Mouse (Mus musculus) heart, adult 2 months (tissue): ENCODE results near the gene Hist1h2ag. TPM values are rescaled to one million over a fixed set of nuclear protein-coding genes. Genes with fewer than 3 reads are reported as not detected.

ENCODE experiments used
- DNase-seq, 2 experiments: peaks; one replicate each; pipeline ENCODE4 v3.0.0; 2021
- H3K27ac ChIP-seq: fragments of 200-600 bp; 2 replicates; pipeline ENCODE4 v1.8.1; 2022
- H3K27me3 ChIP-seq: fragments of 200-500 bp; 2 replicates; pipeline ENCODE4 v1.6.1; 2012; ENCODE audit warnings: mild to moderate bottlenecking, low read length, inconsistent platforms, mixed read lengths; ENCODE audit not compliant: control insufficient read depth, insufficient read depth
- H3K36me3 ChIP-seq: fragments of 200-500 bp; 2 replicates; pipeline ENCODE4 v1.6.1; 2012; ENCODE audit warnings: low read length, inconsistent platforms; ENCODE audit not compliant: control insufficient read depth, insufficient read depth
- H3K4me1 ChIP-seq: fragments of 200-500 bp; 2 replicates; pipeline ENCODE4 v1.6.1; 2011; ENCODE audit warnings: low read length; ENCODE audit not compliant: control insufficient read depth, insufficient read depth
- H3K4me3 ChIP-seq: fragments of 200-600 bp; 2 replicates; pipeline ENCODE4 v1.8.1; 2022
- H3K79me2 ChIP-seq: fragments of 200-500 bp; replicated peaks from 2 replicates; pipeline ENCODE4 v1.6.1; 2012; ENCODE audit warnings: mild to moderate bottlenecking, inconsistent platforms, low read length, moderate library complexity, mixed read lengths; ENCODE audit not compliant: control insufficient read depth, insufficient read depth
- H3K9ac ChIP-seq: fragments of 200-500 bp; 2 replicates; pipeline ENCODE4 v1.6.1; 2012; ENCODE audit warnings: low read depth, mild to moderate bottlenecking, control low read depth, inconsistent platforms, low read length, mixed read lengths
- CTCF ChIP-seq: fragments of 200-600 bp; IDR thresholded peaks from 2 replicates; pipeline ENCODE4 v1.8.1; 2022; ENCODE audit warnings: antibody characterized with exemption, mild to moderate bottlenecking, moderate library complexity
- EP300 ChIP-seq: fragments of 200-500 bp; IDR thresholded peaks from 2 replicates; pipeline ENCODE4 v1.6.1; 2011; ENCODE audit warnings: low read depth, low read length, control low read depth; ENCODE audit not compliant: insufficient read depth
- POLR2A ChIP-seq: fragments of 200-500 bp; IDR thresholded peaks from 2 replicates; pipeline ENCODE4 v1.6.1; 2011; ENCODE audit warnings: mild to moderate bottlenecking, low read depth, low read length, control low read depth; ENCODE audit not compliant: insufficient read depth
- WGBS: fragments of 180-500 bp; shearing (Covaris S2); methylation state at CpG from one replicate; pipeline ENCODE4 v1.1.7; 2018; 5-methylcytosine and 5-hydroxymethylcytosine counted together
- intact Hi-C: fragments of 180-260 bp; cut with DNase I; formaldehyde crosslinking; loops from one replicate; pipeline ENCODE4 v1.15.1; 2025
- polyA plus RNA-seq: library from polyadenylated mRNA; depleted of rRNA; stranded (reverse); fragments of >200 nt; gene quantifications from 2 replicates; pipeline ENCODE4 v1.2.3, GENCODE M21; 2012
- total RNA-seq, 2 experiments: library from RNA; stranded (reverse); gene quantifications; 2 replicates each; pipeline ENCODE4 v1.2.3; 2021

The Hist1h2ag gene
- total and polyA plus RNA-seq, 3 experiments: 1.7 to 4.3 TPM; not detected in 1

DNA sequence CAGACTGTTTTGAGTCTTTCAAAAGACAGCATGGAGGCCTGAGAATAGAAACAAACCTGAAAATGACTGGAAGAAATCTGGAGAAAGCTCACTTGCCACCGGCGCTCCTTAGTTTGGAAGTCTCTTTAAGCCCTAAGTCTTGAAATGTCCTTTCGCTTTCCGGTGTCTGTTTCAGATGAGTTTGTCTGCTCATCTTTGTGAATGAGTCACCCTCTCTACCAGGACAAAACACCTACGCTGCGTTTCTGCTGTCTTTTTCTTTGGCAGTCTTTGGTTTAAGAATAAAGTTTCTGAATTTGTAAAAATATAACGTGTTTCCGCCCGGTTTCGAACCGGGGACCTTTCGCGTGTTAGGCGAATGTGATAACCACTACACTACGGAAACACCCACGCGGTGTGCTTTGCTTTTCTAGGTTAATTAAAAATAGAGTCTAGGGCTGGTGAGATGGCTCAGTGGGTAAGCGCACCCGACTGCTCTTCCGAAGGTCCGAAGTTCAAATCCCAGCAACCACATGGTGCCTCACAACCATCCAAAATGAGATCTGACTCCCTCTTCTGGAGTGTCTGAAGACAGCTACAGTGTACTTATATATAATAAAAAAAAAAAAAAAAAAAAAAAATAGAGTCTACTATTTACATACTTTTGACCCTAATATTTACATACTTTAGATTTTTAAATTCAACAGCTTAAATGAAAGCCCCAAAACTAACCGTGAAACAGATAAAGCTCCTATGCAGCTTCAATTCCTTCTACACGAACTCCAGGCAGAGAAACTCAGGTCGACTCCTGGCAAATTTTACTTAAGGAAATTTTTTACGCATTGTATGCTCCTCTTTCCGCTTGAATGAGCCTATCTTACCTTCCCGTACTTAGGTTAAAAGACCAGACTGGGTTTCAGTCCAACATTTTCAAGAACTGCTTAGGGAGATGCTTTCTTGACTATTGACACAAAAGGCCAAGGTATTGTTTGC, 27.0 kb downstream of the Hist1h2ag start:
- Histone ChIP-seq H3K4me3 (peak overlapping the region; percentile 31), H3K79me2 (no peaks in the 10 kb centered on the region)
- 17% methylated on average over 27 of the region's 27 CpGs for WGBS

DNA sequence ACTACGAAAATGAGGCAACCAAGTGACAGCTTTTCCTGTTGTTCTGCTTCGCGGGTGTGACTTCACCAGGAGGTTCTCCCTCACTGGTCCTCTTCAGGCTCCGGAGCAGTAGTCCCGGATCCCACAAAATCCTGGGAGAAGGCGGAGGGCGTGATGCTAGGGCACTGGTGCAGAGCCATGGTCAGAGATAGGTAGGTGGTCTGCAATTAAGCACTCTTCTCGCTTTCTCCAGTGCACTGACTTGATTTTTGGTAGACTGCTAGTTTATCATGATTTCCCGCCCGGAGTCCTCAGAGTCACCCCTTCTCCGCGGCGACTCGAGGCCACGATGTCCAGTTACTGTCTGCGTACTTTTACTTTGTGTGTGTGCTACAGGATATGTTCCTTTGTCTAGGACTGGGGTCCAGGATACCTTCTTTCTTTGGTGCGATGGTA, 28.3 kb downstream of the Hist1h2ag start:
- WGBS: 12% methylated on average over 17 of the region's 17 CpGs
- peak; percentile 20 to 38 for DNase-seq

More for the DNA sequence above, 27.0 kb downstream of the Hist1h2ag start:
- Histone ChIP-seq H3K9ac (no peak overlapping the region), H3K4me1 (no peaks in the 10 kb centered on the region; the same call in 1 of the 2 replicates), H3K27me3 (peaks cover 7% of the 10 kb centered on the region), H3K27ac (no peak overlapping the region), H3K36me3 (no peaks in the 10 kb centered on the region; the same call in 1 of the 2 replicates)
- intact Hi-C loops: loop anchor here (2.0 kb wide), 1 partner anchor 21 kb away; no protein-coding TSS in a partner anchor
- peak; percentile 74 to 80 for DNase-seq
- TF ChIP-seq CTCF (peak; percentile 59), POLR2A (no peak), EP300 (0 out of 2 replicates have a peak, but pooled peaks have one; percentile 42)

GRCm38 (mm10) chr13:22013716-22014115, 29.0 kb downstream of the Hist1h2ag start:
- no peak overlapping the region for H3K9ac ChIP-seq
- H3K27ac ChIP-seq: no peak overlapping the region
- no peak overlapping the region for H3K4me3 ChIP-seq
- peaks cover 7% of the 10 kb centered on the region for H3K27me3 ChIP-seq
- 31% methylated on average over 13 of the region's 13 CpGs for WGBS
- no peak for DNase-seq
- intact Hi-C loops: loop anchor here (2.0 kb wide), 1 partner anchor 19 kb away; no protein-coding TSS in a partner anchor
- TF ChIP-seq POLR2A (no peak), CTCF (no peak)
- no peaks in the 10 kb centered on the region; the same call in 1 of the 2 replicates for H3K4me1 ChIP-seq
- H3K36me3 ChIP-seq: no peaks in the 10 kb centered on the region; the same call in 1 of the 2 replicates
- no peaks in the 10 kb centered on the region for H3K79me2 ChIP-seq

More for the DNA sequence above, 28.3 kb downstream of the Hist1h2ag start:
- intact Hi-C loops: loop anchor here (2.0 kb wide), 1 partner anchor 20 kb away; no protein-coding TSS in a partner anchor
- no peak for TF ChIP-seq EP300
- no peak for TF ChIP-seq POLR2A
- Histone ChIP-seq H3K4me1 (no peaks in the 10 kb centered on the region; the same call in 1 of the 2 replicates), H3K9ac (0 out of 2 replicates have a peak overlapping the region, but pooled peaks have one; percentile 20), H3K27ac (no peak overlapping the region), H3K4me3 (peak overlapping the region; percentile 38), H3K79me2 (no peaks in the 10 kb centered on the region), H3K36me3 (no peaks in the 10 kb centered on the region; the same call in 1 of the 2 replicates), H3K27me3 (peaks cover 7% of the 10 kb centered on the region)

GRCm38 (mm10) chr13:22009642-22010041, 33.1 kb downstream of the Hist1h2ag start, which contains the start of gene Prss16:
TSS of gene Prss16 (minus strand) at chr13:22009742.
- TF ChIP-seq CTCF: no peak
- no peak for TF ChIP-seq EP300
- TF ChIP-seq POLR2A: no peak
- 38% methylated on average over 7 of the region's 7 CpGs for WGBS
- DNase-seq: no peak
- H3K4me1 ChIP-seq: no peaks in the 10 kb centered on the region; the same call in 1 of the 2 replicates
- no peak within 1 kb of the TSS for H3K4me3 ChIP-seq
- H3K27me3 ChIP-seq: peaks cover 12% of the 10 kb centered on the region
- no peak within 1 kb of the TSS for H3K27ac ChIP-seq
- intact Hi-C loops: no loop called here
- H3K9ac ChIP-seq: no peak within 1 kb of the TSS
- no peaks in the 10 kb centered on the region for H3K36me3 ChIP-seq
- no peaks in the 10 kb centered on the region for H3K79me2 ChIP-seq

DNA sequence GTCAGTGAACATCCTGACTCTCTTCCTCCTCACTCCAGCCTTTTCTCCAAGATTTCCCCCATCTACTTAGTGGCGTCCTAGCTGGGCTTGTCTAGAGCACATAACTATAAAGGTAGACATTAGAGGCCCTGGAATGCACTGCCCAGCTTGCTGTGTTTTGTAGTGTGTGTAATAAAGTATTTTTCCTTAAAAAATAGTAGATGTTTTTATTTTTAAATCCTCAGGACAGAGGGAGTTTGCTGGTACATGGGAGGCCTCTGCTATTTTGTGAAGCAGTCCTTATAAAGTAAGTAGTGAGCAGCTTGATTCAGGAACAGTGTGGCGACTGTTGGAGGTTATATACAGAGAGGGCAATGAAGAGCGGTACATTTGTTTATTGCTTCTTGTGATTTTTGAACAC, 34.0 kb downstream of the Hist1h2ag start:
- Histone ChIP-seq H3K4me1 (no peaks in the 10 kb centered on the region), H3K27ac (no peak overlapping the region), H3K36me3 (no peaks in the 10 kb centered on the region), H3K9ac (no peak overlapping the region), H3K4me3 (no peak overlapping the region), H3K27me3 (peaks cover 9% of the 10 kb centered on the region), H3K79me2 (no peaks in the 10 kb centered on the region)
- intact Hi-C loops: no loop called here
- 75% methylated on average over 3 of the region's 3 CpGs for WGBS
- TF ChIP-seq POLR2A (no peak), EP300 (no peak), CTCF (no peak)
- no peak for DNase-seq
